Mouse (Mus musculus): ENCODE results near the gene Irf9.

DNA sequence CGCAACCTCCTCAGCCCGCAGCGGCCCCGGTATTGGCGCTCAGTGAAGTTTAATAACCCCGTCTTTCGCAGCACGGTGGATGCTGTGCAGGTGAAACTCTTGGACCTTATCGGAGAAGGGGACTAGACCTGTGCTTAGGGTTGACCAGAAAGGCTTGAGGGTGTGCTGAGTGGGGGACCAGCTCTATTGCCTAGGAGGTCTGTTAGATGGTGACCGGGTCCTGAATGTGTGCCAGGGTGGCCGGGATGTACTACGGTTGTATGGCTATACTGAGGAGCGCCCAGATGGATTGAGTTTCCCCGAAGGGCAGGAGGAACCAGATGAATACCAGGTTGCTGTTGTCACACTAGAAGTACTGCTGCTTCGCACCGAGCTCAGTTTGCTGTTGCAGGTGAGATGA lies 11.1 kb upstream of the Irf9 start:
- TF ChIP-seq CTCF (conservative IDR thresholded peaks at IDR 0.05; ENCODE audit: low read length) (no peak), POU5F1 (IDR thresholded peaks at IDR 0.05; ENCODE audit: borderline replicate concordance, low read length) (no peak)

All from E14TG2a.4 (cell line).